Mouse (Mus musculus): ENCODE data around the gene Fam19a3.
"Not testable (repeated sequence)": the region's sequence is repeated elsewhere in the genome, so short reads cannot be mapped to it uniquely, and the experiment has no call there.

Gene Fam19a3

DNA sequence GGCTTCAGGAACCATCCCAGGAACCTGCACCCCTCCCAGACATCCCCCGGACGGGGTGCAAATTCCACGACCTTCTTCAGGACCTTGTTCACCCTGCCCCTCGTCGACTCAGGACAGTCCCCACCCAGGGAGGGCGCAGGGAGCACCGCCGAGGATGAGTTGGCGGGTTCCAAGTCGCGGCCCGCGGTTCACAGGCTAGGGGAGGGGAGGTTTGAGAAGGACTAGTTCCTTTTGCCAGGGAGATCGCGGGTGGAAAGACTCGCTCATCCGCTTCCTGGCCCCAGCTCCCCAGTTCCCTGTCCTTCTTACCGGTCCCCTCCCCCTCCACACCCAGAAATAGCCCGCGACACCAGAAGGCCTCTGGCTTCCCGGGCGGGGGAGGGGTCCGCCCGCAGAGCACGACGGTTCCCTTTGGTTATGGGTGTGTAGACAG is at the start of gene Fam19a3:
Gene Fam19a3, minus strand, starts transcription at position 370 of the 433 bp plus-strand sequence.
- in situ Hi-C loops (cut with MboI; ENCODE audit: unreplicated experiment in 2 of 2): loop anchor here in 1 of 2 experiments (10.0 kb wide), 1 partner anchor 183 kb away; the partner anchor contains the start of gene Wnt2b

GRCm38 (mm10) chr3:104822413-104822812 is 40.8 kb upstream of the Fam19a3 start:
- in situ Hi-C loops (cut with MboI; ENCODE audit: unreplicated experiment in 2 of 2): no loop called here

GRCm38 (mm10) chr3:104820426-104820825 is 38.8 kb upstream of the Fam19a3 start:
- in situ Hi-C loops (cut with MboI; ENCODE audit: unreplicated experiment in 2 of 2): no loop called here

DNA sequence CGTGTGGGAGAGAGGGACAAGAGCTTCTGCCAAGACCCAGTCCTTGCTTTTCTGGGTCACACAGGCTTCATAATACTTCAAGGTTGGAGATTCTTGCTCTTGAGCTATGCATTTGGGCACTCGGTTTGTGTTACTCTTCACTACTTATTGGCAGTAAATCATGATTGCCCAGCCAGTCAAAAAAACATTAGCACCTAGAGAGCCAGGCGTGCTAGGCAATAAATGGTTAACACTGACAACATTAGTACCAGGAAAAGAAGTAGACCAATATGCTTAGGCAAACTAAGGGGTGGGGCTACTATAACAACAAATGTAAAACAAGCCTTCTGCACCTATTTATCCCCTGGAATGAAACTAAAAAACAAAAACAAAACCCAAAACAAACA is 37.1 kb upstream of the Fam19a3 start:
- in situ Hi-C loops (cut with MboI; ENCODE audit: unreplicated experiment in 2 of 2): no loop called here

- in situ Hi-C loops (cut with MboI; ENCODE audit: unreplicated experiment in 2 of 2): no loop called here
These were observed 36.5 kb upstream of the Fam19a3 start, which contains the start of gene Mov10 for GRCm38 (mm10) chr3:104817991-104818748. Mov10 (minus strand) TSS chr3:104818563.

- in situ Hi-C loops (cut with MboI; ENCODE audit: unreplicated experiment in 2 of 2): no loop called here
These were observed 35.9 kb upstream of the Fam19a3 start for GRCm38 (mm10) chr3:104817481-104817990.

- in situ Hi-C loops (cut with MboI; ENCODE audit: unreplicated experiment in 2 of 2): no loop called here
These were observed 34.5 kb upstream of the Fam19a3 start for GRCm38 (mm10) chr3:104816130-104816529.

GRCm38 (mm10) chr3:104815346-104815745 is 33.7 kb upstream of the Fam19a3 start:
- in situ Hi-C loops (cut with MboI; ENCODE audit: unreplicated experiment in 2 of 2): no loop called here

DNA sequence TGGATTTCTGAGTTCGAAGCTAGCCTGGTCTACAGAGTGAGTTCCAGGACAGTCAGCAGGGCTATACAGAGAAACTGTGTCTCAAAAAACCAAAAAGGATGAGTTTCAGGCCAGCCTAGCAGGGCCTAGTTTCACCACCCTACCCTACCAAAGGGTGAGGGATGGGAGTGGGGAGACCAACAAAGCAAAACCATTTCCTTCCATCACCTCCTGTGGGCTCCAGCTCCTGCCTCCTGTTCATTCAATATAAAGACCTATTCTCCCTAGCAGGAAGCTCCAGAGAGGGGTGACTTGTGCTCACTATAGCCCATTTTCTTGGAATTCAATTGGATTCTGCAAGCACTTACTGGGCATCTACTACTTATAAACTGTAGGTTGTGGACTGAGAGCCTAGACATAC is 33.1 kb upstream of the Fam19a3 start:
- in situ Hi-C loops (cut with MboI; ENCODE audit: unreplicated experiment in 2 of 2): no loop called here

DNA sequence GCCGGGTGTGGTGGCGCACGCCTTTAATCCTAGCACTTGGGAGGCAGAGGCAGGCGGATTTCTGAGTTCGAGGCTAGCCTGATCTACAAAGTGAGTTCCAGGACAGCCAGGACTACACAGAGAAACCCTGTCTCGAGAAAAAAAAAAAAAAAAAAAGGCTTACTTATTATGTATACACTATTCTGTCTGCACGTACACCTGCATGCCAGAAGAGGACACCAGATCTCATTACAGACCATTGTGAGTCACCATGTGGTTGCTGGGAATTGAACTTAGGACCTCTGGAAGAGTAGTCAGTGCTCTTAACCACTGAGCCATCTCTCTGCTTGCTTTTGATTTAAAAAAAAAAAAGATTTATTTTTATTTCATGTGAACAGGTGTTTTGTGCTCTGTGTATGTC is 31.6 kb upstream of the Fam19a3 start:
- in situ Hi-C loops (cut with MboI; ENCODE audit: unreplicated experiment in 2 of 2): not testable (repeated sequence)

GRCm38 (mm10) chr3:104812254-104812653 is 30.6 kb upstream of the Fam19a3 start:
- in situ Hi-C loops (cut with MboI; ENCODE audit: unreplicated experiment in 2 of 2): no loop called here

DNA sequence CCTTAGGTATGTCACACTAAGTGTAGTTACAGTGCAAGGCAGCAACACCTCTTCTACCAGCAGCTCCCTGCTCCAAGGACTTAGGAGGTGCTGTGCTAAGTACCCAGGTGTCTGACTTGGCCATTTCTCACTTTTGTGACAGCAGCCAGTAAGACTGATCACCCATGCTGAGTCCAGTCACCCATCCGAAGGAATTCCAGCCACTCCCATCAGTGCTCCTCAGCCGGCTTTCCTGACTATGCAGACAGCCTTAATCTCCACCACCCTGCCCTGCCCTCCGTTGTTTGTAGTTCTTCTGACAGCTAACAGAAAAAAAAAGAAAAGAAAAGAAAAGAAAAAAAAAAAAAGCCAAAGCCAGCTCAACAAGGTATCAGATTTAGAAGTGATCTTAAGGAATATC is 30.1 kb upstream of the Fam19a3 start:
- in situ Hi-C loops (cut with MboI; ENCODE audit: unreplicated experiment in 2 of 2): no loop called here

DNA sequence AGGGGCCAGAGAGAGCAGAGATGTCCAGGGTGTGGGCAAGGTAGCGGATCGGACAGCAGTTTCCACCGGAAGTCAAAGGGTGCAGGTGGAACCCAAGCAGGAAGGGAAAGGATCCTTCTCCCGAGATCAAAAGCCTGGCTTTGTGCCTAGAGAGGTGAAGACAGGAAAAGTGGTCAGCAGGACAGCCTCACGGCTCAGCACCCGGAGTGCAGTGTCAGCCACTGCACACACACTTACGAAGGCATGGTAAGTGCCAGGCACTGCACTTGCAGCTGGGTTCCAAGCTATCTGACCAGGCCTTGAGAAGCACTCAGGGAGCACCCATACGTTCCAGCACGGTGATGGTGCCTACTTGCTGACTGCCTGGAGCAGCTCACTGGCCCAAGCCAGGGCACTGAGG is 23.9 kb upstream of the Fam19a3 start:
- in situ Hi-C loops (cut with MboI; ENCODE audit: unreplicated experiment in 2 of 2): no loop called here

DNA sequence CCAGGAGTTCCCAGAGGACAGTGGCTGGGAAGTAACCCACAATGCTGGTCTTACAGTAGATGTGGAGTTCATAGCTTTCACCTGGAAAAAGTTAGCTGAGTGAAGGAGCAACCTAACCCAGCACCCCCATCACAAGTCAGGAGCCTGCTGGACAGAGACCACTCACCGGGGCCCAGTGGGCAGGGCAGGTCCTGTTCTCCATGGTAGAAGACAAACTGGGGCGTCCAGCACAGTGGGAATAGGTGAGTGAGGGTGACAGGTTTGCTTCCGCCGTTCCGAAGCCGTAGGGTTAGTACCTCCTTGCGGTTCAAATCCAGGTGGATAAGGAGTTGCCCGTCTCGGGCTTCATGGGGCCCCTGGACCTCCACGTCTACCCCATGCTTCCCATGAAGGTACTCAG is 22.7 kb upstream of the Fam19a3 start:
- in situ Hi-C loops (cut with MboI; ENCODE audit: unreplicated experiment in 2 of 2): no loop called here

DNA sequence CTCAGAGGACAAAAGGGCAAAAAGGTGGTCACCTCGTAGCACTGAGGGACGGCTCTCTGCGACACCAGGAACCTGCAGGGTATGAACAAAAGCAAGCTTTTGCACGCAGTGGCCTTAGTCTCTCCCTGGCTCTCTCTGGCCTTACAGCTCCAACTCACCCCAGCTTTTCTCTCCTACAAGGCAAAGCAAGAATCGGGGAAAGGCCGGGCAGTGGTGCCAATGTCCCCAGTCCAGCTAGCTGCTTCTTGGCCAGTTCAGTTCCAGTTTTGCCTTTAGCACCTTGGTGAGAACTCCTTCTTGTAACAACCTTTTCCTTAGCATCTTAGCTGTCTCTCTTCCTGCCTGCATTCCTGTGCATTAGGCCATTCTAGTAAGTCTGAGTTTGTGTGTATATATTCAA is 19.8 kb upstream of the Fam19a3 start:
- in situ Hi-C loops (cut with MboI; ENCODE audit: unreplicated experiment in 2 of 2): no loop called here

GRCm38 (mm10) chr3:104800681-104801080 is 19.0 kb upstream of the Fam19a3 start:
- in situ Hi-C loops (cut with MboI; ENCODE audit: unreplicated experiment in 2 of 2): no loop called here

DNA sequence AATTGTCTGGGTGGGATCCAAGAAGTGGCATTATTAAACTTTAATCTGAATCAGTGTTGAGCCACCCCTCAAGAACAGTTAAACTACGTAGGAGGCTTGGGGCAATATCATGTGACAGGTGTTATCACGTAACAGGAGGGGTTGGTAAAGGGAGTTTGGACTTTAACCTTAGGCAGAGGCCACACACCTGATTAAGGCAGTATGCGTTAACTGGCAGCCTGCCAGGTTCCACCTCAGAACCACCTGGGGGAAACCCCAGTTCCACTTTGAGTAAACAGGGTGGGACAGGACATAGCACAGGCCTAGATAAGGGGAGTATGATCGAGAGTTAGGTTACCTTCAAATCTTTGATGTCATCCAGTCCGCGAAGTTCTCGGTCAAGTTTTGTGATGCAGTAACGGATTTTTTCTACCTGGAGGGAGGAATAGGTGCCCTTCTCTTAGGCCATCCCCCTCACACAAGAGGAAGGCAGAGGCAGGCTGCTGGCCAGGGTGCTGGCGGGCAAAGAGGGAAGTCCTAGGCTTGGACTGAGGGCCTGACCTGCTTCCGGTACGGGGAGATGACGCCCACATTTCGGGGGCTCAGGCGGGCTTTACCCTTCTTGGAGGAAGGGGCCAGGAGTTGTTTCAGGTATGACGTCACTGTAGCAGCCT is 14.9 kb upstream of the Fam19a3 start:
- in situ Hi-C loops (cut with MboI; ENCODE audit: unreplicated experiment in 2 of 2): no loop called here

DNA sequence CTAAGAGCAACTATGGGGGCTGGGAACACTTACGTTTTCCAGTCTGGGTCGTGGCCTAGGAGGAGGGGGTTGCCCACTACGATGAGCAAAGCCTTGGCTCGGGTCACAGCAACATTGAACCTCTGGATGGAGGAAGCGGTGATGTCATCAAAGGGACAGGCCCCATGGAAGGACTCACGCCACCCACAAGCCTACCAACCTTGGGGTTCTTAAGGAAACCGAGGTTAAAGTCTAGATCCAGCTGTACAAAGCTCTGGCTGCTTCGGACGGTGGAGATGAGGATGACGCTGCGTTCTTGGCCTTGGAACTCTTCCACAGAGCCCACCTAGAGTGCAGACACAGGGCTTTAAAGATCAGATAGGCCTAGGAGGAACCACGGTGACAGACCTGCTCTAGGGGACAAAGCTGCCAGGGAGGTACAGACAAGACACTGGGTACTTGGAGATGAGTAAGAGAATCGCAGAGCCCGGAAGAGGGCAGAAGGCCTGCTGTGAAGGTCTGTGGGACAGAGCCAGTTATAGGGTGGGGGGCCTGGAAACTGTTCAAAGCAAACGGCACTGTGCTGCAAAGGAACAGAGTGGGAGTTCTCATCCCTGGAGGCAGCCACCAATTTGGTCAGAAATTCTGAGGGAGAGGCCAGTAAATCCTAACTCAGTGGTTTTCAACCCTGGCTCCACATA is 14.2 kb upstream of the Fam19a3 start:
- in situ Hi-C loops (cut with MboI; ENCODE audit: unreplicated experiment in 2 of 2): no loop called here

DNA sequence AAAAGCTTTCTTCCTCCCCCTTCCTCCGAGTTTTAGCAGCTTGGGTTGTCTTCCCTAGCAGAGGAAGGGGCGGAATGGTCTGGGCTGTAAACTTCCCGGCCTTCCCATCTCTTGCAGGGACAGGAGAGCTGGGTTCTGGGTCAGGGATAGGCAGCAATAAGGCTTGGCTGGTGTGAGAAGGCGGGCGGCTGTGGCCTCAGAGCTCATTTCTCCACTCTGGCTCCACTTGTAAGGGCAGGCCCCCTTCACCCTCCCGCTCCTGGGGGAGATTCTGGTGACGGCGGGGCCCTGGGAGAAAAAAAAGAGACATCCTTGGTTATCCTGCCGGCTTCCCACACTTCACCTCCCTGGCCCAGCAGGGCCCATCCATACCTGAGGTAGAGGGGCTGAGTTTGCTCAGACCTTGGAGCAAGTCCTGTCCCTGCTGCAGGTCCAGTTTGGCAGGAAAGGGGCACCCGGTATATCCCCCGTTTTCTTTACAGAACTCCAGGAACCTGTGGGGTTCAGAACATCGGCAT is 13.4 kb upstream of the Fam19a3 start:
- in situ Hi-C loops (cut with MboI; ENCODE audit: unreplicated experiment in 2 of 2): no loop called here

- in situ Hi-C loops (cut with MboI; ENCODE audit: unreplicated experiment in 2 of 2): no loop called here
These were observed 12.5 kb upstream of the Fam19a3 start for GRCm38 (mm10) chr3:104793871-104794828.
